ENCODE assay signal across 8 mouse cellular contexts in the genomic region with DNA sequence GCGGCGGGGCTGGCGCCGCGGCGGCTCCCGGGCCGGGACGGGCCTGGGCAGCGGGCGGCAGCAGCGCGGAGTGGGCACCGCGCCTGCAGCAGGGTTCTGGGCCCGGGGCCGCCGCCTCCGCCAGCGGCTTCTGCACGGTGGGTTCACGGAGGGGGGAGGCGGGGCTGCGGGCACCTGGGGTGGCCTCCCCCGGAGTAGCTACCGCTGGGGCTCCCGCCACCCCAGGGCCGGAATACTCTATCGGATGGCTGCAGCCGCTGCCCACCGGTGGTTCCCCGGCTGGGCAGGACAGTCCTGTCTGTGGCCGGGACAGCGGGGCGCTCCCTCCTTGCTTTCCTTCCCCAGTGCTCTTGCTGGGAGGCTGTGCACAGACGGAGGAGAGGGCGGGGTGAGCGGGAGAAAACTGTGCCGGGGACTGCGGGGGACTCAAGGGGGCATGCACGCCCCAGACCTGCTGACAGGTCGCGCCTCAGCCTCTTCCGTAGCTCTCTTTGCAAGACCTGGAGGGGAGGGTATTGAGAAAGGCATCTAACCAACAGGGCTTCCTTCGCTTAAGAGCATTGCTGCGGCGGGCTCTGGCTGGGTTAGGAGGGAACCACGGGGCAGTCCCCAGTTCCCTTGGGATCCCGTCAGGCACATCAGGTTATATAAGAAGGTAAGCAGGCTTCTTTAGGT. TPM values are rescaled to one million over a fixed set of nuclear protein-coding genes. Genes with fewer than 3 reads are reported as not detected.
DNase-seq lines count a peak whose midpoint lies in the region; ATAC-seq lines count a peak whose summit lies in the region.

No protein-coding gene starts in this region.

- intact Hi-C loops in left cerebral cortex, postnatal 36 days (cut with DNase I) = loop anchor here (5.0 kb wide), 2 partner anchors 43 to 82 kb away; no protein-coding TSS in a partner anchor

- peak; percentile 47 to 63 for DNase-seq in left cerebral cortex, postnatal 36 days (ENCODE audit: low spot score in 2 of 2)
- DNase-seq in left cerebral cortex, adult 9 months (ENCODE audit: low spot score in 2 of 2) = no peak
- peak; percentile 80 for DNase-seq in brain, adult 2 months (ENCODE audit: low read depth, low spot score)
- peak; percentile 70 for DNase-seq in thymus, postnatal 25 days

- H3K4me1 ChIP-seq in forebrain, embryonic 13.5 days = peaks cover 22% of the 10 kb centered on the region
- peaks cover 63% of the 10 kb centered on the region for H3K4me1 ChIP-seq in hindbrain, embryonic 13.5 days (replicated peaks)
- peaks cover 2% of the 10 kb centered on the region; the same call in 1 of the 2 replicates for H3K4me1 ChIP-seq in liver, embryonic 16.5 days (ENCODE audit: control insufficient read depth, low read depth, low read length)
- peaks cover 45% of the 10 kb centered on the region for H3K4me1 ChIP-seq in neural tube, embryonic 14.5 days (ENCODE audit: control insufficient read depth, insufficient read depth, low read length)

- H3K27me3 ChIP-seq in forebrain, embryonic 13.5 days = peaks cover 25% of the 10 kb centered on the region
- H3K27me3 ChIP-seq in hindbrain, embryonic 13.5 days = 0 out of 2 replicates have a peak, but pooled peaks cover 8% of the 10 kb centered on the region
- H3K27me3 ChIP-seq in liver, embryonic 16.5 days (ENCODE audit: control insufficient read depth, insufficient read depth, low read depth, low read length) = peaks cover 43% of the 10 kb centered on the region
- no peaks in the 10 kb centered on the region for H3K27me3 ChIP-seq in neural tube, embryonic 14.5 days (ENCODE audit: control insufficient read depth, insufficient read depth, low read length)

- H3K9me3 ChIP-seq in forebrain, embryonic 13.5 days (replicated peaks) = no peaks in the 10 kb centered on the region
- H3K9me3 ChIP-seq in hindbrain, embryonic 13.5 days = no peaks in the 10 kb centered on the region
- no peaks in the 10 kb centered on the region for H3K9me3 ChIP-seq in liver, embryonic 16.5 days (replicated peaks; ENCODE audit: control insufficient read depth, low read length)
- H3K9me3 ChIP-seq in neural tube, embryonic 14.5 days (ENCODE audit: control insufficient read depth, low read length) = no peaks in the 10 kb centered on the region

- ATAC-seq in forebrain, embryonic 13.5 days = peak; percentile 75
- ATAC-seq in hindbrain, embryonic 13.5 days (ENCODE audit: low FRiP score) = peak; percentile 72
- ATAC-seq in liver, embryonic 16.5 days (ENCODE audit: low read depth) = peak; percentile 17
- peak; percentile 82 for ATAC-seq in neural tube, embryonic 14.5 days (ENCODE audit: low read depth)

- peak overlapping the region; percentile 71 for H3K4me3 ChIP-seq in forebrain, embryonic 13.5 days
- peak overlapping the region; percentile 87 for H3K4me3 ChIP-seq in hindbrain, embryonic 13.5 days
- H3K4me3 ChIP-seq in liver, embryonic 16.5 days (ENCODE audit: low read depth, low read length) = peak overlapping the region; percentile 65
- H3K4me3 ChIP-seq in neural tube, embryonic 14.5 days (ENCODE audit: low read depth, low read length) = peak overlapping the region; percentile 89

- peak overlapping the region; percentile 86 for H3K9ac ChIP-seq in forebrain, embryonic 13.5 days
- H3K9ac ChIP-seq in hindbrain, embryonic 13.5 days = peak overlapping the region; percentile 96
- peak overlapping the region; percentile 64 for H3K9ac ChIP-seq in liver, embryonic 16.5 days (ENCODE audit: low read depth, low read length)
- H3K9ac ChIP-seq in neural tube, embryonic 14.5 days (replicated peaks; ENCODE audit: low read depth, low read length) = peak overlapping the region; percentile 95

- H3K27ac ChIP-seq in forebrain, embryonic 13.5 days = peak overlapping the region; percentile 54; the same call in 1 of the 2 replicates
- H3K27ac ChIP-seq in hindbrain, embryonic 13.5 days = peak overlapping the region; percentile 94
- peak overlapping the region; percentile 65 for H3K27ac ChIP-seq in liver, embryonic 16.5 days (ENCODE audit: low read length)
- peak overlapping the region; percentile 92 for H3K27ac ChIP-seq in neural tube, embryonic 14.5 days (ENCODE audit: low read depth, low read length)

- WGBS in forebrain, embryonic 13.5 days = 1% methylated on average over 28 of the region's 49 CpGs
- WGBS in hindbrain, embryonic 13.5 days = under 1% methylated on average over 35 of the region's 49 CpGs
- WGBS in liver, embryonic 16.5 days (ENCODE audit: insufficient replicate concordance) = under 1% methylated on average over 45 of the region's 49 CpGs
- under 1% methylated on average over 33 of the region's 49 CpGs for WGBS in neural tube, embryonic 14.5 days

- H3K36me3 ChIP-seq in forebrain, embryonic 13.5 days (ENCODE audit: poor library complexity, severe bottlenecking) = no peaks in the 10 kb centered on the region
- no peaks in the 10 kb centered on the region for H3K36me3 ChIP-seq in hindbrain, embryonic 13.5 days
- no peaks in the 10 kb centered on the region for H3K36me3 ChIP-seq in liver, embryonic 16.5 days (ENCODE audit: control insufficient read depth, insufficient read depth)
- no peaks in the 10 kb centered on the region for H3K36me3 ChIP-seq in neural tube, embryonic 14.5 days (ENCODE audit: control insufficient read depth, insufficient read depth, low read length)

- peak overlapping the region; percentile 86 for H3K4me2 ChIP-seq in forebrain, embryonic 13.5 days
- H3K4me2 ChIP-seq in hindbrain, embryonic 13.5 days = peak overlapping the region; percentile 83
- peak overlapping the region; percentile 69 for H3K4me2 ChIP-seq in liver, embryonic 16.5 days (ENCODE audit: low read depth, low read length)
- peak overlapping the region; percentile 59 for H3K4me2 ChIP-seq in neural tube, embryonic 14.5 days (ENCODE audit: low read depth, low read length)

RNA-seq across cellular contexts. Expression of a gene that starts 0.8 kb away (rescaled TPM):
- 10 to 100 TPM; 73.7 to 82.5 TPM for total RNA-seq in left cerebral cortex, postnatal 36 days (2021)
- 0.21 TPM in 1 of 2 replicates, not detected in the other for polyA plus RNA-seq in forebrain, embryonic 13.5 days (2015; fragmentation: Nextera tagmentation; extraction: Ambion mirVana)
- 0.32 and 0.42 TPM in 2 replicates for polyA plus RNA-seq in hindbrain, embryonic 13.5 days (2015; fragmentation: Nextera tagmentation; extraction: Ambion mirVana)
- polyA plus RNA-seq in liver, embryonic 16.5 days (2015; fragmentation: Nextera tagmentation; extraction: Ambion mirVana) = 0.12 TPM in 1 of 2 replicates, not detected in the other
- 1.5 and 2.9 TPM in 2 replicates for polyA plus RNA-seq in neural tube, embryonic 14.5 days (2014; fragmentation: Nextera tagmentation; extraction: Ambion mirVana)

Comparison
In these comparisons a context has a peak if more than half of its experiments do, and no peak if none do; other contexts are left out.
1. DNase-seq: peak in left cerebral cortex, postnatal 36 days (2 of 2), brain, adult 2 months (single experiment) and thymus, postnatal 25 days (single experiment); none in left cerebral cortex, adult 9 months (0 of 2).
2. ATAC-seq: peak in every context shown above with its lines; median percentile 82 in neural tube, embryonic 14.5 days; 75 in forebrain, embryonic 13.5 days; 72 in hindbrain, embryonic 13.5 days; 17 in liver, embryonic 16.5 days.
3. Peak in every context shown above with its lines, with median percentiles within 50 percentile points of each other: H3K27ac ChIP-seq, H3K4me2 ChIP-seq, H3K4me3 ChIP-seq and H3K9ac ChIP-seq.